Mouse (Mus musculus): Measurements from ENCODE around the gene Akap11.

The Akap11 gene

DNA sequence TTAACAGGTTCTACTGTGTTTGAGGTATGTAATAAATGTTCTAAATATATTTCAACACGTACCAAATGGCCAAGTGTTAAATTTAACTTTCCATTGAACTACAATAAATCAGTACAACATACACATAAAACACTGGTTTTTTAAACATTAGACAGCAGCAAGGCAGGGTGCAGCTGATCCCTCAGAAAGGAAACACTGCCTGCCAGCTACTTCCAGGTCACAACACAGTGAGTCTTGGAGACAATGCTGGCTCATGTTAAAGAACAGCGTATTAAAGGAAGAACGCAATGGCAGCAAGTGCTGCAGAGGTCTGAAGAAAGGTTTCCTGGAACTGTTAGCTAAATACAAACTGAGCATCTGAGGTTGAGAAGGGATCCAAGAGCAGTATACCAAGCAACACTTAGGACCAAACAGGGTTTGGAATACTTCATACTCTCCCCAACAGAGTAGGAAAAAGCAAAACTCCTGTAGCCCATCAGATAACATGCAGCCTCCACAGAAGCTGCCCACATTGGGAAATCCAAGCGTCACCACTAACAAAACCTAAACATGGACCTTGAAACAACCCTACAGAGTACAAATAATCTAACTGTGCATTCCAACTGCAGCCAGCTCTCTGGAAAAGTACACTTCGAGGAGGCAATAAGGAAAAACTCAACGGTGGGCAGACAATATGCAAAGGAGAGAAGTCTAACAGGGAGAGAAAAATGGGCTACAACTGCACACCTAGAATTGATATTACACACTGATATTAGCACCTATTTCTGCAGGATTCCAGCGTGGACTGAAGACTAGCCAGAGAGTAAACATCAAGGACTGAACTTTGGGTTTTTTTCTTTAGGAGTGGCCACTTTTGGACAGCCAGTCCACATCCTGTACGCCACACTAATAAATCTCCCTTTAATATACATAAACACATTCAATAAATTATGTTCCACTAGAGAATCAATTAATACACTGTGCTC lies 7.9 kb downstream of the Akap11 start:
- in situ Hi-C loops (cut with MboI, MseI): no loop called here

DNA sequence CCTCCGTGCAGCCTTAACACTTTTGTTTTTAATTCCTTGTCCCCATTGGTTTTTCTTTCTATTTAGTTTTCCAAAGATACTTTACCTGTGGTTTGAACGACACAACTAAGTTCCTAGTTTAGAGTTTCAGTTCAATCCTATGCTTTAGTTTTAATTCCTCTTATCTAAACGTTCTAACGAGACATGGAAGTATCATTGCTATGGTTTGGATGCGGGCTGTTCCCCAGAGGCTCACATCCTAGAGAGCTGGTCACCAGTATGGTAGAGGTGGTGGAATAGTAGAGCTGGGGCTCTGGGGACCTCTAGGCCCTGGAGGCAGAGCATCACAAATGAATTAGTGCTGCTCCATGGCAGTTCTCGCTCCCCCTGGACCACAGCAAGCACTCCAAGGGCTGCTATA lies 9.7 kb downstream of the Akap11 start:
- in situ Hi-C loops (cut with MboI, MseI): no loop called here

DNA sequence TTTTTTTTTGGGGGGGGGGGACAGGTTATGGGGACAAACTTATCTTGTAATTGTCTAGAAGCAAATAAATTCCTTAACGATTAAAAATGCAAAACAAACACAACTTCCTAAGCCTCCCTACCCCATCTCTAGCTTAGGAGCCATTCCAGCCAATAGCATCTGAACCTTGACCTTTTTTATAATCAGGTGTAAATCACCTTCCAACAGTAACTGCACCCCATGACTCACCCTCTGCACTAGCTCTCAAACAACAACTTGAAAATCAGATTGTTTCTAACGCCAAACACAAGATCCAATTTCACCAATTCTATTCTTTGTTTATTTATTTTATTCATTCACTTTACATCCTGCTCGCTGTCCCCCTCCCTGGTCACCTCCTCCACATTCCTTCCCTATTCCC lies 10.1 kb downstream of the Akap11 start:
- in situ Hi-C loops (cut with MboI, MseI): no loop called here

DNA sequence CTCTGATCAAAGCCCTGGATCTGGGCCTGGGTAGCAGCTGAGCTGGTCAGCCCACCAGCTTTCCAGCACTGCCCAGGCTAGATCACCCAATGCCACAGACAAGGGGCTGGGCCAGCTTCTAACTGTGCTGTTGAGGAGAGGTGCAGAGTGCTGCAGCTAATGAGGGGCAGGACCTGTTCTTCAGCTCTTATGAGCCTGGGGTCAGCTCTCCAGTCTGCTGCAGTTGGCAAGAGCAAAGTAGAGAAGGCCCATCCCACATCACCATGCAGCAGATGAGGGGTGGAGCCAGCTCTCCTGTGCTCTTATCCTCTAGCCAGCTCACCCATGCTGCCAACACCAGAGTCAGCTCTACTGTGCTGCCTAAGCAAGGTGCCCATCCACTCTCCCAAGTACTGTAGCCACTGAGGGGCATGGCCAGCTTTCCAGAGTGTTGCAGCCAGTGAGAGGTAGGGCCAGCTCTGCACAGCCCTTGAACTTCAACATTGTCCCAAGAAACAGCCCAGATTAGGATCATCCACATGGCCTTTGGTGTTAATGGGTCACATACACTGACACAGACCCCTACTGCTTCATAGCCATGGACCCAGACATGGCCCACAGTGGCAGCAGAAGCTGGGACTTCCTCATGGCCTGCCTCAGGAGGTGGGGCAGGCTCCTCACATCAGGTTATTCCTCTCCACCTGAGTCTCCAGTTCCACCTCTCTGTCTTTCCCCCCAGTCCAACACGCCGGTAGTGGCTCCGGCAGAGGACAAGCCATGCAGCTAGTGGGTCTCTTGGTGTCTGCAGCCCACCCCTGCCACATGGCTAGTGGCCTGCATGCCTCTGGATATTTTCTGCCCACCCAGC lies 10.8 kb downstream of the Akap11 start:
- in situ Hi-C loops (cut with MboI, MseI): no loop called here

DNA sequence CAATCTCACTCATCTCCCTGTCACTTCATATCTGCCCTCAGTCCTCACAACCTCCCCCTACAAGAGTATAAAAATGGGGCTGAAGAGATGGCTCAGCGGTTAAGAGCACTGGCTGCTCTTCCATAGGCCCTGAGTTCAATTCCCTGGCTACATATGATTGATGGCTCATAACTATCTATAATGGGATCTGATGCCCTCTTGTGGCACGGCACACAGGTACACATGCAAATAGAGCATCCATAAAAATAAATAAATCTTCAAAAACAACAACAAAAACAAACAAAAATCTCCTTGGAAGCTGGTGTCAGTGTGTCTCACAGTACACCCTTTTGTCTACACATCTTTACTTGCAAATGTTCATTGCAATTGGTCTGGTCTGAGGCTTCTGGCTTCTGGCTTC lies 11.5 kb downstream of the Akap11 start:
- in situ Hi-C loops (cut with MboI, MseI): no loop called here

DNA sequence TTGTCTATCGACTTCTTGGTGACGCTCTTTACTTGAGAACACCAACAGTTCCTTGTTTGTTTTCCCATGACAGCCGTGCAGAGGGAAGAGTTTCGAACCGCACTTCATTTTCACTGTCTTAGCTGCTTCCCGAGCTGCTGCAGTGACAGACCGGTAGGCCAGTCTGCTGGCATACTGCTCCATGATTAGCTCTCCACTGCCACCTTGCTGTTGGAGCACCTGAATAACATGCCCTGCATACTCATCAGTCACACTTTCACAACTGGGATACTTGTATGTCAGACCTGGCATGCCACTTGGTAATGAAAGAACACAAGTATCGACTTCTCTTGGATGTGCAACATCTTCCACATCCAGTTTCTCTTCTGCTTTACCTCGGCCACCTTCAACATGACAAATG lies 25.9 kb downstream of the Akap11 start:
- in situ Hi-C loops (cut with MboI, MseI): no loop called here

DNA sequence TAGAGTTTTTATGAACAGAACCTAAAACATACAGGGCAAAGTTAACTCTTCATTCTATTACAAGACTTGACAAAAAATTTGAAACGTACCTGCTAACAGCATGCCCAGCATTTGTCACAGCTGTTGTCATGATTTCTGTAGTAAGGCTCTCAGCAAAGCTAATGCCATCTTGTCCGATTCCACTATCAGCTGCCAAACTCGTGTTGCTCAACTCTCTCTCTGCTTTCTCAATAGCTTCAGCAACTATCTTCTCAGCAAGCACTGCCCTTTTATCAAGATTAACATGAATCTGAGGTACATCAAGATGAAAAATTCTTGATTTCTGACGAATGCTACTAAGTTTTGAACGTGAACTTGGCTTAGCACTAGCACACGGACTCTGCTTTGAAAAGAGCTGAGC lies 26.8 kb downstream of the Akap11 start:
- in situ Hi-C loops (cut with MboI, MseI): no loop called here

DNA sequence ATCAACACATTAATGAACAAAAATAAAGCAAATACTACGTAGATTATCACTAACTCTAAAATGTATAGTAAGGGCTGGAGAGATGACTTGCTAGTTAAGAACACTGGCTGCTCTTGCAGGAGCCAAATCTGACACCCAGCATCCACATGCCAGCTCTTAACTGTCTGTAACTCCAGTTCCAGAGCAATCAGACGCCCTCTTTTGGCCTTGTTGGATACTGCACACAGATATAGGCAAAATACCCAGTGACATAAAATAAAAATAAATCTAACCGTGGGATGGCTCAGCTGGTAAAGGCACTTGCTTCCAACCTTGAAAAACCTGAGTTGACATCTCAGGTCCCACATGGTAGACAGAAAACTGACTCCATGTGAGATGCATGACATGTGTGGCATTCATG lies 36.0 kb downstream of the Akap11 start:
- in situ Hi-C loops (cut with MboI, MseI): no loop called here

DNA sequence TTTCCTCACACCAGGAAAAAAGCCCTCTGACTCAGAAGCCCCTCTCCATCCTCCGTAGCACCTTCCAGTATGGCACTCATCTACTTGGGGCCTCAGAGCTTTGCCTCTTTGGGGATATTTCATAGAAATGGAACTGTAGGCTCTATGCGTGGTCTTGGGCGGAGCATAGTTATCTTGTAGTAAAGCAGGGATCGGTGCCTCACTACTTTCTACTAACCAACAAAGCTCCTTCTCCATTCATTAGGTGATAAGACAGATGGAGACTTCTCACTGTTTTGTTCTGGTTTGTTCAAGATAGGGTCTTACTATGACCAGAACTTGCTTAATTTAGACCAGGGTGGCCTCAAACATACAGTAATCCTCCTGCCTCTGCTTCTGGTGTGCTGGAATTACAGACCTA lies 39.9 kb downstream of the Akap11 start:
- in situ Hi-C loops (cut with MboI, MseI): no loop called here

DNA sequence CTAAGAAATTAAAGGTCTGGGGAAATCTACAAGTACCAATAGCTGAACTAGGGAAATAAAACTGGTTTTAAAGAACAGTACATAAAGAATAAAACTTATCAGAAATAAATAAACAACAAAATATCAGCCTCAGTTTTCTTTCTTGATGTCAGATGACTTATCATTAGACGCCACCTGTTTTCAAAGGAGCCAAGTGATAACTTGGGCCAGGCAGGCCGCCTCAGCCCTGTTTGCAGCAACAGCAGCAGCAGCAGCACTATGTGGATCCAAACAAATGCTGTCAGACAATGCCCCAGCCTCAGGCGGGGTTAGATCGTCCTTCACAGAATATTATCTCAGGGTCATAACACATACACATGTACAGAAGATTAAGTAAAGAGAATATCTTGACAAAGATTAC lies 41.4 kb downstream of the Akap11 start:
- in situ Hi-C loops (cut with MboI, MseI): no loop called here

DNA sequence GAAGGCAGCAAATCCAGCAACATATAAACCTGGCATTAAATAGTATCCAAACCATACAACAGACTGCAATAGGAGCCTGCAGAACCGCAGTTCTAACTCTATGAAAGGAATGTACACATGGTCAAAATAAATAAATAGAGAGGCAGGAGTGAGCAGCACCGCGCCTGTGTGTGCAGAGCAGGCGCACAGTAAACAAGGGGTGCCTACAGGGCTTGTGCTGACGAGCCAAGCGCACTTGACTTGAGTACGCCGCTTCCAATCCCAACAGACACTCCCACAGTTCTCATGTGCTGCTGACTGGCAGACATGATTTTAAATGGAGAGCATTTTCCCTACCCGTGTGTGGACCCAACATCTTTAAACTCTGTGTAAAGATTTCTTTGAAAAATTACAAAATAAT lies 44.0 kb downstream of the Akap11 start:
- in situ Hi-C loops (cut with MboI, MseI): no loop called here

DNA sequence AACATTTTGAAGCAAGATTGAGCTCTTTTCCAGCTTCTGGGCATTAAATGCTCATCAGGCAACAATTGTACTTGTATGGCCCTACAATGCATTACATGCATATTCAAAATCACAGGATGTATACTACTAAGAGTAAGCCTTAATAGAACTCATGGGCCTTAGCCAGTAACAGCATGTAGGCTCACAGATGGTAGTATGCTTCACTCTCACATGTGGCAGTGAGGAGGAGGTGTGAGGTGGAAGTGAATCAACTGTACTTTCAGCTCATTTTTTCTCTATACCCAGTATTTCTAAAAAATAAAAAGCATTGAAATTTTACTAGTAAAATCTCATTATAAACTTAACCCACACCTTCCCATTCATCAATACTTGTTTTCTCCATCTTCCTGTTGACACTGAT lies 45.2 kb downstream of the Akap11 start:
- in situ Hi-C loops (cut with MboI, MseI): no loop called here

DNA sequence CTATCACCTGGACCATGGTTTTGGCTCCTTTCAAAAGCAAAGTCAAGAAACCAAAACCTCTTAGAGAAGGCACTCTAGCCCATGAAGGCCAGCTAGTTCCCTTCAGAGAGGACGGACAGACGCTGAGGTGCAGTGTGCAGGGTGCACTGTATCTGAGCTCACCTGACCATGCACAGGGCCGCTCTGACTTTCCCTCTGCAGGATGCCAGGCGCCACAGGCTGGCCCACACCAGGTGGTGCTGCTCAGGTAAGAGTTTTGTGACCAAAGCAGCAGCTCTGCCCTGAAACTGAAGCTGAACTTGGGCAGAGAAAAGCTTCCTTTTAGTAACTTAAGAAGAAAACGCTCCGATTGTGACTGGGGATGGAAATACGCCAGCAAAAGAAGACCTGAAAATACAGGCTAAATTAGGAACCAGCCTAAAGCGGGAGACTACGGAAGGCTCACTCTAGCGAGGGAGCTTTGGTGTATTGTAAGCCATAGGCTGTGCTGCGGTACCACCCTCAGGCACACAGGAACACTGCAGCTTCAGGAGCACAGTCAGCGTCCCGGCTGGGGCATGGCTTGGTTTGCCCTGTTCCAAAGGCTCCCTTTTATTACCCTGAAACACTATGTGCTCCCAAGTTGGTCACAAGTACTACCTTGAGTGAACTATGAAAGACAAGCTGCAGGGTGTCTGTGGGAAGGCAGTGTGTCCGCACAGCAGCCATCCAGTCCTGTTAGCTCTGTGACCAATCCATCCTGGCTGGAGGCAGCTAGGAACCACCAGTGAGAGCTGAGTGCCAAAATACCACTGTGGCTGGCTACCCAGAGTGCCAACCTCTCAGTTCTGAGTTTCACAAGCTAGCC lies 54.0 kb downstream of the Akap11 start:
- in situ Hi-C loops (cut with MboI, MseI): no loop called here

DNA sequence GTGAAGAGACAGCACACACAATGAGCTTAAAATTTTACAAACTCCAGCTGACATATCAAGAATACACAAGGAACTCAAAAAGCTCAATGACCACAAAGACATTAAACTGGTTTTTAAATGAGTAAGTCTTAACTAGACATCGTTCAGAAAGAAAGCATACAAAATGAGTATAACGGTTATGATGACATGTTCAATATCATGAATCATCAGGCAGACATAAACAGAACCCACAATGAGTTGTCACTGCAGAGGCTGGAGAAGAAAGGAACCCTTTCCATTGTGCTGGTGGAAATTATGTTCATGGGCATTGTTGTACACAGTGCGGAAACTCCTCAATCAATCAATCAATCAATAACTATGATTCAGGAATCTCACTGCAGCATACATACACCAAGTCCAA lies 62.5 kb downstream of the Akap11 start:
- in situ Hi-C loops (cut with MboI, MseI): loop anchor here (5.0 kb wide), 1 partner anchor 37 kb away; no protein-coding TSS in a partner anchor

DNA sequence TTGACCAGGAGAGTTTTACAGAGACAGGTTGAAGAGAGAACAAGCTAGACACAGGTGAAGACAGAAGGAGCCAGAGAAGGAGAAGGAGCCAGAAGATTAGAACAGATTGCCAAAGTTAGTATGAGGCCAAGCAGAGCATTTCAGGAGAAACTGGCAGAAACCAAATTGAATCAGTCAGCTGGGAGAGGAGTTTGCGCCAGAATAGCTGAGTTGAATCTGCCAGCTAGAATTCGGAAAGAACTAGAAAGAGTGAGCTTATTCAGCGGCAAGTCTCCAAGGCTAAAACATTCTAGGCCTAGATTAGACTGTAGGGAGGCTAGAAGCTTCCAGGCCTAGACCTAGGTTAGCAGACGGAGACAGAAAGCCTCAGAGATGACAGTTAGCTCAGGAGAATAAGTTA lies 65.9 kb downstream of the Akap11 start:
- in situ Hi-C loops (cut with MboI, MseI): loop anchor here (5.0 kb wide), 1 partner anchor 33 kb away; no protein-coding TSS in a partner anchor

DNA sequence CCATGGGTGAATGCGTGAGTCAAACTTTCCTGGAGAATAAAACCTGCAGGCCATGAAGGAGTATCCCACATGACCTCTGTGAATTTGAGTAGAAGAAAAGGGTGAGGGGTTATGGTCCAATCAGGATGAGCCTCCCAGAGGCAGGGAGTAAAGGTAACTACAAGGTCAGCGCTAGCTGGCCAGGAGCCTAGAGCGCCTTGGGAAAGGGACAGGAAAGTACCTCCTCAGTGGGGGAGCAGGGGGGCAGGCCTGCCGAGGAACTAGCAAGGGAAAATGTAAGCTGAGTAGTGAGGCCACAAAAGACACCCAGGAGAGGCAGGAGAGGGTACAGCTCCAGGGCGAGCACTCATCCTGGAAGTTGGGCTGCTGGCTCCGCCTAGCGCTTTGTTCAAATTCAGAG lies 67.6 kb downstream of the Akap11 start:
- in situ Hi-C loops (cut with MboI, MseI): no loop called here

DNA sequence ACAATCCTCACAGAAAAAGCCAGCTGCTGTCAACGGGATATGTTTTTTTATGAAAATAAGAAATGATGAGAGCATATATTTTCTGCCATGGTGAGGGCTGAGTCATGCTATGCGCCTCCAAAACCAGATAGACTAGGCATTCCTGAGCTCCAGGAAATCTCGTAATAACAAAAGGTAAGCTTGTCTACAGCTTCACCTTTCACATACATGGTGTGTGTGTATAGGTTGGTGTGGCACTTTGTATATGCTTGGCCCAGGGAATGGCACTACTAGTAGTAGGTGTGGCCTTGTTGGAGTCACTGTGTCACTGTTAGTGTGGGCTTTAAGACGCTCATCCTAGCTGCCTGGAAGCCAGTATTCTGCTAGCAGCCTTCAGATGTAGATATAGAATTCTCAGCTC lies 68.6 kb downstream of the Akap11 start:
- in situ Hi-C loops (cut with MboI, MseI): no loop called here

DNA sequence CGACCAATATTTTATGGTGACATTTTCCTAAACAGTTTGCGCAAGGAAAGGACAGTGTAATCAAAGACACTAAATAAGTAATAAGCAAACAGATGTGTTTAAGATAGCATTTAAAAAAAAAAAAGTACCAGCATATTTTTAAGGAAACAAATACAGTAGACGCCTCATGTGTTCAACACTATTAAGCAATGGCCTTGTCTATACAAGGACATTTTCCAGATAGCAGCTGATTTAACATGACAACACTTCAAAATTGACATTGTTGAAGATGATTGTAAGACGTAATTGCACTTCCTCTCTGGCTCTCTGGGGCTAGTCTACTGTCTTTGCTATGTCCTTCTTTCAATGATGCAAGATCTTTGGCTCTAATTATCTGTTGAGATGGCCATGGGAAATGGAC lies 72.3 kb downstream of the Akap11 start:
- in situ Hi-C loops (cut with MboI, MseI): no loop called here

DNA sequence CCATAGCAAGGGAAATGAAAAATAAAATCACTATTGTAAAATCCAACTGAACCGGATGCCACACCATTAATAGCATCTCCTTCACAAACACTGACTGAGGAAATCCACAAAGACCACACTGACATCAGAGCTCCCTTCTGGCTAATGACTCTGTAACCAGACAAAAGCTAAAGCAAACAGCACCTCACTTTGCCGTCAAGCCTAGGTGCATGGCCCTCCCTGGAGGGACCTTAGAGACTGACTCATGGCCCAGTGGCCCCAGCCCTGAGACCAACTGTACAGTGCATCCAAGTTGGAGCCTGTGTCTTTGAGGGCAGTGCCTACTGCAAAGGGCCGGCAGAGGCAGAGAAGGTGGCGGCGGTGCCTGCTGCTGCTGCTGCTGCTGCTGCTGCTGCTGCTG lies 77.5 kb downstream of the Akap11 start:
- in situ Hi-C loops (cut with MboI, MseI): no loop called here

DNA sequence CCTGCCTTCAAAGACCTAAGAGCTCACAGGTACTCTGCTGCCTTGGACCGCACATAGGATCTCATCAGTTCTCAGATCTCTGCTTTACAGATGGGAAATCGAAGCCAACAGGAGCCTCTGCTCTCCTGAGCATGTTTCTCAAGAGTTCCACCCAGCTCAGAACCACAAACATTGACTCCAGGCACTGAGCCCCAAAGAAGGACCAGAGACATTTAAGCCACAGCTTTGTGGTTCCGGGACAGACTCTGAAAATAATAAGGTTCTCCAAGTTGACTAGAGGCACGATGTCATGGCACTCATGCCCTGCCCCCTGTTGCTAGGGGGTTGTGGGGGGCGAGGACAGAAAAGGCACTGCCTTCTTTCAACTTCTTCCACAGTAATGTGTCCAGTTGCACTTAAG lies 77.9 kb downstream of the Akap11 start:
- in situ Hi-C loops (cut with MboI, MseI): no loop called here

DNA sequence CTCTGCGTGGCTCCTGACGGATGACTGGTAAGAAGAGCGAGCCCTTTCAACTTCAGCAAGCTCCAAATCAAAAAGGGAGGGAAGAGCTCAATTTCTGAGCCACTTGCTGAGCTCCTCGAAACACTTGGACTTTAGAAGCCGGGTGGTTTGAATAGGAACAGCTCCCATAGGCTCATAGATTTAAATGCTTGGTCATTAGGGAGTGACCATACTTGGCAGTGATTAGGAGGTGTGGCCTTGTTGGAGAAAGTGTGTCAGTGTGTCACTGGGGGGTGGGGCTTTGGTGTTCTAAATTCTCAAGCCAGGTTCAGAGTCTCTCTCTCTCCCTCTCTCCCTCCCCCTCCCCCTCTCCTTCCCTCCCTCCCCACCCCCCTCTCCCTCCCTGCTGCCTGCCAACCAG lies 81.6 kb downstream of the Akap11 start:
- in situ Hi-C loops (cut with MboI, MseI): no loop called here

Measured in T-helper 1 cell (primary cell).